Mouse (Mus musculus) ES-E14 (cell line): ENCODE measurements around the gene Tkt.

Experiments
- CHD2 ChIP-seq: IDR thresholded peaks from 2 replicates; pipeline ENCODE4 v1.6.1; 2014; ENCODE audit warnings: mild to moderate bottlenecking, low read depth, low read length, inconsistent platforms
- HCFC1 ChIP-seq: IDR thresholded peaks from 2 replicates; pipeline ENCODE4 v1.6.1; 2012; ENCODE audit warnings: low read length, inconsistent platforms, borderline replicate concordance; ENCODE audit not compliant: insufficient read depth
- ZC3H11A ChIP-seq: IDR thresholded peaks from 2 replicates; pipeline ENCODE4 v1.6.1; 2012; ENCODE audit warnings: low read depth, mild to moderate bottlenecking, inconsistent platforms, low read length, borderline replicate concordance
- ZNF384 ChIP-seq: IDR thresholded peaks from 2 replicates; pipeline ENCODE4 v1.6.1; 2012; ENCODE audit warnings: low read depth, low read length, inconsistent platforms

DNA sequence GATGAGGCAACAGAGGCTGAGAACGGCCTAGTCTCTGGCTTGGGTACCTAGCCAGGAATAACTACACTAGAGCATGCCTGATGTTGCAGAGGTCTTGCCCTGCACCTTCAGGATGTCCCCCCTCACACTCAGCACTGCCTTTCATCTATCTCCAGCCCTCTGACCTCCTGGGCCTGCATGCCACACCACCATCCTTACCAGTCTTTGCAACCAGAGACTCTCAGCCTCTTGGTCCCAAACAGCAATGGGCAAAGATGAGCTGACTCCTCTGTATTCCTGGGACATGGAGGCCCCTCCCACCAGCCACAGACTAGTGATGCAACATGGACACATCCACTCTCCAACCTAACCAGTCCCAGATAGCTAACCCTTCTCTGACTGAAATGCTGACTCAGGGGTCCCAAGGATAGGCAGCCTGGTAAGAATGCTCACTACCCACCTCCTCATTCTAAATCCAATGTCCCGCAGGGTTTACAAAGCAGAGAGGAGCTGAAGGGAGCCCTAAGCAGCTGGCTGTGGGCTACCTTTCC, 70.7 kb downstream of the Tkt start:
- TF ChIP-seq ZNF384 (no peak), ZC3H11A (no peak), CHD2 (no peak), HCFC1 (no peak)
